Mouse (Mus musculus): ENCODE data around the gene Adat3.

Gene Adat3

DNA sequence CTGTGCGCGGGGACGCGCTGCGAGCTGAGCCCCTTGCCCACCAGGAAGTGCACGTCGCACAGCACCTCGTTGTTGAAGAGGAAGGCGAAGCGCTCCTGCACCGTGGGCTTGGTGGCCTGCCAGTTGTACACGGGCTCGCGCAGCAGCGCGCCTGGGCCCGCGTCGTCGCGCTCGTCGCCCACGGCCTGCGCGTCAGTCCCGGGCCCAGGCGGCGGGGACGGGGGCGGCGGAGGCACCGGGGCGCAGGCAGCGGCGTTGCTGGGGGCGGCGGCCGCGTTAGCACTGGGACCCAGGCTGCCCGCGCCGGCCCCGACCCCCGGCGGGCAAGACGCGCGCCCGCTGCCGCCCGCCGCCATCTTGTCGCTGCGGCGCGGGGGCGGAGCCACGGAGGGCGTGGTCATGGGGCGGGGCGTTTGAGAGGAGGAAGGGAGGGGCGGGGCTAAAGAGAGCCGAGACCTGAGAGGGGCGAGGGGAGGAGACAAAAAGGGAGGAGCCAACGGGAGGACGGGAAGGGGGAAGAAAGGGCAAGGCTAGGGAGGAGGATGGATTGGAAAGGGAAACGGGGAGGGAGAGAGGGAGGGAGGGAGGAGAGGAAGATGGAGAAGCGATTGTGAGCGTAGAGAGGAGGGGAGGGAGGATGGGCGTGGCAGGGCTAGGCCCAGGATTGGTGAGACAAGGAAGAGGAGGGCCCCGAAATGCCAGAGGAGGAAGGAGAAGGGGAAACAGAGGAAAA, 53.6 kb downstream of the Adat3 start:
- peak; percentile 98 for DNase-seq

DNA sequence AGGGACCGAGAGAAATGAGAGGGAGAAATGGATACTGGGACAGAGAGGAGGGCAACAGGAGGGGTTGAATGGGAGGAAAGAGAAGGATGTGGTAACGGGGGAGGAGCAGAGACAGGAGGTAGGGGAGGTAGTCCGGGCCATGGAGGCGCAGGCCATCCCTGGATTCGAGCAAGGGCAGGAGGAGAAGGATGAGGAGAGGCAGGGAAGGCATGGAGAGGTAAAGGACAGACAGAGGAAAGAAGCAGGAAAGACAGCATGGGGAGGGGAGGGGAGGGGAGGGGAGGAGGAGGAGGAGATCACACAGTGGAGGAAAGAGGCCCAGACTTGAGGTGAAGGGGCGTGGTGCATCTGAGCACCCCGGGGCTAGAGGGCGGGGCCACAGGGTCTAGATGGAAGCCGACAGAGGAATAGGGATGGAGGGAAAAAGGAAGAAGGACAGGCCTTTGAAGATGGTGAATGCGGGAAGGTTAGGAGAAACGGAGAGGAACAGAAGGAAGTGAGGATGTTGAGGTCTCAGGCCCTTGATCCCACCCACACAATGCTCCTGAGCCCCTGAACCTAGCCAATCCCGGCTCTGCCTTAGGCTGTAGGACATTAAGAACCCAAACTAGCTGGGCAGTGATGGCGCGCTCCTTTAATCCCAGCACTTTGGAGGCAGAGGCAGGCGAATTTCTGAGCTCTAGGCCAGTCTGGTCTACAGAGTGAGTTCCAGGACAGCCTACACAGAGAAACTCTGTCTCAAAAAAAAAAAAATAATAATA, 54.4 kb downstream of the Adat3 start, which contains the start of gene Btbd2:
Btbd2 (minus strand) TSS at position 209 of the 761 bp plus-strand sequence.
- DNase-seq = peak; percentile 74
